Mouse (Mus musculus) spleen, postnatal 4 days (tissue): ENCODE data around the gene Rere.
A peak's percentile ranks its signal among the peaks of the same experiment; 100 is the strongest.
"Not testable (repeated sequence)": the region's sequence is repeated elsewhere in the genome, so short reads cannot be mapped to it uniquely, and the experiment has no call there.

Experiments used
- DNase-seq, 2 experiments: peaks; one replicate each; pipeline ENCODE4 v3.0.0; 2022; ENCODE audit warnings: low spot score in 2 of 2

Rere gene

GRCm38 (mm10) chr4:150461427-150462189 is 180.2 kb downstream of the Rere start:
- no peak for DNase-seq

GRCm38 (mm10) chr4:150462367-150462766 is 180.9 kb downstream of the Rere start:
- DNase-seq, result no peak

DNA sequence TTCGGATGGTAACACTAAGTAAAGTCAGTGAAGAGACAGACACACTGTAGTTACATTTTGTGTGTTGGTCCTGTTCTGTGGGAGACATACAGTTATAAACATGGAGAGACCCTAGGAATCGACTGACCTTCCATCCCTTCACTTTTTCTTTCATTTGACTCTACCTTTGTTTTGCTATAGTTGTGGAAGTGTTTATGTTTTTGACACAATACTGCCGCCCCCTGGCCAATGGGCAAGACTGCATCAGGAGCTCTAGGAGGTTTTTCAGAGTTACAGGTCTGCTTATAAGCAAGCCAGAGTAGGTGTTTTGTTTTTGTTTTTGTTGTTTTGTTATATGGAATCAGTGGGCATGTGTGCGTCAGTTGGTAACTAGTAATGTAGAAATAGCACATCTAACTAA is 184.3 kb downstream of the Rere start:
- peak; percentile 60 to 82 for DNase-seq

DNA sequence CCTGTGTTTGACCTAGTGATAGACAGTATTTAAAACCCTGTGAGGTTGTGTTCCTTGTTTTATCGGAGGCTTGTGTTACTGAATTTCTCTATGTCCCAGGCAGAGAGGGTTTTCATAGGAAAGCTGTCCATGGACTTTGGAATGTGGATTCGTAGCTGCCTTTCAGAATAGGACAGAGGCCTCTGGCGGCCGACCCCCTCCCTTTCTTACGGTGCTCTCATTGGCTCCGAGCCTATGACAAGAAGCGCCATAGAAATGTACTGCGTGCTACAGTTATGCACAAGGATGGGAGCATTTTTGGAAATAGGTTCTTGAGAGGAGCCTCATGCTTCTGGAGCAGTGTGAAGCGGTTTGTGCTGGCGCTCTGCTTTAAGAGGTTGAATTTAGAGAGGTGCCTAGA is 187.8 kb downstream of the Rere start:
- no peak for DNase-seq

DNA sequence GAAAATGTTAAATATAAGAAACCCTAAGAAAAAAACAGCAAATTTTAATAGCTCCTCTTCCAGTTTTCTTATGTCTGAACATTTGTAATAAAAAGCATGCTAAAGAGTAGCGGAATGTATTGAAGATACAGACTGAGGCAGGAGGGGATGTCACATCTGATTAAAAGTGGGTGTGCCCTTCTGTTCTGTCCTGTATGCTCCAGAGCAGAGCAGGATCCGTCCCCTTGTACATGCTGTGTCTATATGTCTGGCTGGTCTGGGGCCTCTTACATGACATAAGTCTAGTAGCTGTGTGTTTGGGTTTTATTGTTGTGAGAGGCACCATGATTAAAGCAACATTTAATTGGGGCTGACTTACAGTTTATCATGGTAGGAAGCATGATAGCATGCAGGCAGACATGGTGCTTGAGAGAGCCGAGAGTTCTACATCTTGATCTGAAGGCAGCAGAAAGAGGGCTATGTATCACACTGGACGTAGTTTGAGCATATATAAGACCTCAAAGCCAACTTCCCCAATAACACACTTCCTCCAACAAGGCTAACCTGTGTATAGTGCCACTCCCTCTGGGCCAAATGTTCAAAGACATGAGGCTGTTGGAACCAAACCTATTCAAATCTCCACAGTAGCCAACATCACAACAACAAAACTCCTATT is 189.4 kb downstream of the Rere start:
- no peak for DNase-seq

DNA sequence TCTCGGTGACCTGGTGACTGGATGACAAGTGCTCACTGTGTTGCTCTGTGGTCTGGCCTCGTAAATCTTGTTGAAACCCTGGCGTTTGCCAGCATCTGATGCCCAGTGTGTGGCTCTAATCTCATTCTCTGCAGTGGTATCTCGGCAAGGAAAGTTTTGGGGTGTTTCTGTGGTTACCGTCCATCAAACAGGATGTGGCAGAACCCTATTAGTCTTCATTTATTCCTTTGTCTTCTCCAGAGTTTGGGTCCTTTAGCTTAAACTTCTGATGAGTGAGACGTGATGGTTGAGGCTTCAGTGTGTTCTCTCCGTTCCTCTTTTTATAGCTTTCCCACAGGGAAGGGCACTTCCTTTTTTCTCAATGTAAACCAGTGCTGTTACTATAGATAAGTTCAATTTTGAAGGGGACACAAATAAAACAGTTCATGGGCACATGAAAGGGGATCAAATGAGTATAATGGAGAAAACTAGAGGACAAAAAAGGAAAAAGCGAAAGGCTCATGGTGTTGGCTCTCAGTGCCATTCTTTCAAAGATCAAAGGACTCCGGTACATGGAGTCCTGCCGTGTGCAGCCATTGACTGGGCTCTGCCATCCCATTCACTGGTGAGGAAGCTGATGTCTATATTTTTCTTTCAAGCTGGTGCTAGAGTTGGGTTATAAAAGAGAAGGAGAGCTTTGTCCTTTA is 191.4 kb downstream of the Rere start:
- no peak for DNase-seq

- DNase-seq, result no peak
Measured at GRCm38 (mm10) chr4:150473437-150474070, 192.1 kb downstream of the Rere start.

- no peak for DNase-seq
Measured at GRCm38 (mm10) chr4:150474086-150474485, 192.6 kb downstream of the Rere start.

DNA sequence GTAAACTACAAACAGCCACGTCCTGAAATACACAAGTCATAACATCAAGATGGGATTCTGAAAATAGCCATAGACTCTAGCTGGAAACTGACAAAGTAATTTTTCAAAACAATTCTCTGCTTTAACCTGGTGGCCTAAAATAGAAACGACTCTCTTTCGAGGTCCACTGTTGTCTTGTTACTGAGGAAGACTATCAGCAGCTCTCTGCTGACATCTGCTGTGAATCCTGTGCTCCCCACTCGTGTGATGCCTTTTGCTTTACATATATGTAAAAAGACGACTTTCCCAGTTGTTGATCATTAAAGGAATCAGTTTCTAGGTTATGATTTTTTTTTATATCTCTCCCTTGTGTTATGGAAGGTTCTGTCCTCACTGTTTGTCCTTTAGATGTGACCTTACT is 194.8 kb downstream of the Rere start:
- DNase-seq, result no peak

DNA sequence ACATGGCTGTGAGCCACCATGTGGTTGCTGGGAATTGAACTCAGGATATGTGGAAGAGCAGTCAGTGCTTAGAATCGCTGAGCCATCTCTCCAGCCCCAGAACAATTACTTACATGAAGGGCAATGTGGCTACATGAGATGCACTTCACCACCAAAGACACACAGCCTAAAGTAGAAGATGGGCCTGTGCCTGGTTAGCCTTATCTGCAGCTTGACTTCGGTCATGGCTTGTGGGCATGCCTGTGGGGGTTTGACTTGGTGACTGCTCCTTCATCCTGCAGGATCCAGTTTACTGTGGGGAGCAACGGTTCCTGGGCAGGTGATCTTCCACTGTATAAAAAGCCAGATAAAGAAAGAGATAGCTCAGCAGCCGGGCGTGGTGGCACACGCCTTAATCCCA is 196.6 kb downstream of the Rere start:
- DNase-seq, result no peak

- DNase-seq, result not testable (repeated sequence)
Measured at GRCm38 (mm10) chr4:150483081-150483480, 201.6 kb downstream of the Rere start.

- peak in 1 of 2 experiments; percentile 26 for DNase-seq
Measured at GRCm38 (mm10) chr4:150486097-150486496, 204.7 kb downstream of the Rere start.

DNA sequence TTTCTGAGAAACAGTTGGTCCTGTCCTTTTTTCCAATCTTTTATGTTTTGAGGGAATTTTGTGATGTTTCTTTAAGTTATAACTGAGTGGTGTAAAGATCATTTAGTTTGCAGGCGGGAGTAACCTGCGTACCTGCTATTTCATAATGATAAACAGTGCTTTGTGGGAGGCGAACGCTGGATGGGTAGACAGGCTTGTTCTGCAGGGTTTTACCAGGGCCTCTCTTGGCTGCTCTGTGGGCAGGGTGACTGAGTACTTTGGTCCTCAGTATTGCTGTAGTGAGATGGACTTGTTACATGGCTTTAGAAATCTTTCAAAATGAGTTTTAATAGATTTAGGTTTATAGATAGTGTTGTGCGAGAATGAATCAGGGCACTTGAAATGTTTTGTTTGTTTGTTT is 205.7 kb downstream of the Rere start:
- no peak for DNase-seq

GRCm38 (mm10) chr4:150488096-150488748 is 206.8 kb downstream of the Rere start:
- DNase-seq, result peak; percentile 33 to 63

DNA sequence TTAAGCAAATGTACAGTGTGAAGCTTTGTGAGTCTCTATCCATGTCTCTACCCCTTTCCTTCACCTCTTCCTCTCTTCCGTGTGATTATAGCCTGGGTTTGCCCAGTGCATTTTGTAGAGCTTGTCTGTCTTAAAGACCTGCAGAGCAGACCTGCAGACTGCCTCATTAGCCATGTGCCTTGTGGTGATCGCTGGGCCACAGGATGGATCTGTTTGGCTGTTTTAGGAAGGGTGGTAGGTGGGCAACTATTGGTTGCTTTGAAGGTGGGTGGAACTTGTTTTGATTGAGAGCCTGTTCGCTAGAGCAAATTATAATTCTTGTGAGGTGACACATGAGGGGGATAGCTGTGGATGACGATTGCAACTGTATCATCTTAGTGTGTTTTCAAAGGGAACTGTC is 207.3 kb downstream of the Rere start:
- peak in 1 of 2 experiments; percentile 63 for DNase-seq

DNA sequence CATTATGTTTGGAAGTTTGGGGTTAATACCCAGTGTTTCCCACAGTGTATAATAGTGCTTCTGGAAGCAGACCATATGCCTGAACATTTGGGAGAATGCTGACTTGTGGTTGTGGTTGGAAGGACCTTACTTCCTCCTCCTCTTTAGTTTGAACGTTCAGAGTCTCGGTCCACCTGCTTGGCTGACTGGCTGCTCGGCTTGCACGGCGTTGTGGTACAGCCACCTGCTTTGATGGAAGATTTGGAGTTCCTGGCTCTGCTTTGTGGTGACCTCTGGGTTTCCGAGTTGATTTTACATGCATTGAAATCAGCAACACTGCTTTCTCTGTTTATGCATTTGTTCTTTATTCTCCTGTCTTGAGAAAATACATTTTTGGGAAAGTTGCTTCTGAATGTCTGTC is 208.6 kb downstream of the Rere start:
- no peak for DNase-seq

DNA sequence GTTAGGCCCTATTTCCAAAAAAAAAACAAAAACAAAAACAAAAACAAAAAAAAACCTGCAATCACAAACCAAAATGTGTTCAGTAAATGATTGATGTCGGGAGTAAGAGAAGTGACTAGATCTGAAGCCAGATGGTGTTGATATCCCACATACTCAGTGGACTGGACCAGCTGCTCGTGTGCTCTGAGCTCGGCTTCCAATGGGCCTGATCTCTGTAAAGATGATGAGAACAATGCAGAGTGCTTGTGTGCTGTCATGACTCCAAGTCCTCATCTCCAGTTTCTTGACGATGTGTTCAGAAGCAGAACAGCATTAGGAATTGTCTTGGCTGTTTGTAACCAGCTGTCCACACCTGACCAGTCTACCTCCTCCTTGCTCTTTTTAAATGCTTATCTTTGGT is 210.3 kb downstream of the Rere start:
- no peak for DNase-seq

DNA sequence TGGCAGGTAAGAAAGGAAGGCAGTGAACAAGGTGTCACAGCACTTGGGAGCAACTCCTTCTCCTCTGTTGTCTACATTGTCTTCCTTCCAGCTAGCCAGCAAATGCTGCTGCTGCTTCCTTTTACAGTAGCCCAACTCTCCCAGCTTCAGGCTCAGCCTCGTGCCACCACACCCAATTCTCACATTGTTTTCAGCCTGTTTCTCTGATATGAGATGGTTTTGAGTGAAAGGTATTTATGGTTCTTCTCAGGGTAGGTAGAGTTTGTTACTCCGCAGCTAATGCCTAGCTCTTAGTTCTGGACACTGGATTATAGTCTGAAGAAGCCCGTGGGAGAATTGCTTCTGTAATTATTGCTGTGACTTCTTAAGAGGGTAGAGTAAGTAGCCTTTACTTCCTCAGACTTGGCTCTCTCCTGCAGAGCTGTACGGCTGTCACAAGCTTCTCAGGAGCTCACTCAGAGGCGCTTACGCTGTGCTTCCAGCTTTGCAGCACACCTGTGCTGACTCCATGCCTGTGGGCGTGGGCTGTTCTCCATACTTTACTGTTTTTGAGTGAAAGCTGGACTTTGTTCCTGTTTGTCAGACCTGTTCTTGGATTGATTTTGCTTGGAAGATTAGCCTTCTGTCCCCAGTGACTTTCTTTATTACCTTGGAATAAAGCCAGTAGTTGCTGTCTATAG is 212.0 kb downstream of the Rere start:
- DNase-seq, result no peak

DNA sequence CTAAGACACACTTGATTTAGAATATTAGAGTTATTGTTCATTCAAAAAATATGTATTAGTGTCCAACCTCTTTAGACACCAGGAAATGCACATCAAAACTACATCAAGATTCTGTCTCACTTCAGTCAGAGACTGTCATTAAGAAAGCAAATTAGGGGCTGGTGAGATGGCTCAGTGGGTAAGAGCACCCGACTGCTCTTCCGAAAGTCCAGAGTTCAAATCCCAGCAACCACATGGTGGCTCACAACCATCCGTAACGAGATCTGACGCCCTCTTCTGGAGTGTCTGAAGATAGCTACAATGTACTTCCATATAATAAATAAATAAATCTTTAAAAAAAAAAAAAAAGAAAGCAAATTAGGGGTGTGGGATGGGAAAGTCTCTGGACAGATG is 212.5 kb downstream of the Rere start:
- DNase-seq, result not testable (repeated sequence)

GRCm38 (mm10) chr4:150495568-150495967 is 214.1 kb downstream of the Rere start:
- no peak for DNase-seq

- DNase-seq, result no peak
Measured at GRCm38 (mm10) chr4:150504304-150505021, 223.0 kb downstream of the Rere start.
